Mouse (Mus musculus): ENCODE measurements around the gene Nrd1. TPM values are rescaled to one million over a fixed set of nuclear protein-coding genes. Genes with fewer than 3 reads are reported as not detected.

Nrd1 gene
- polyA plus RNA-seq, 1 experiment from 2014 or later, result 65.1 TPM

- ATAC-seq (ENCODE audit: low FRiP score, low TSS enrichment), result no peak
- Histone ChIP-seq H3K4me3 (ENCODE audit: low read length) (no peak overlapping the region), H3K27me3 (ENCODE audit: insufficient read depth, low read length) (no peaks in the 10 kb centered on the region), H3K4me1 (ENCODE audit: insufficient read depth, low read length) (no peaks in the 10 kb centered on the region; the same call in 1 of the 2 replicates), H3K9me3 (ENCODE audit: low read length) (no peaks in the 10 kb centered on the region), H3K27ac (ENCODE audit: low read length) (no peak overlapping the region), H3K4me2 (replicated peaks; ENCODE audit: low read depth, low read length) (no peak overlapping the region), H3K36me3 (ENCODE audit: insufficient read depth, low read length) (peaks cover 5% of the 10 kb centered on the region; the same call in 1 of the 2 replicates), H3K9ac (replicated peaks; ENCODE audit: low read length) (no peak overlapping the region)
- WGBS, result 81% methylated on average over 3 of the region's 3 CpGs
Measured at GRCm38 (mm10) chr4:109106034-109106433, 105.6 kb downstream of the Nrd1 start.

- H3K27ac ChIP-seq (ENCODE audit: low read length), result no peak overlapping the region
- H3K36me3 ChIP-seq (ENCODE audit: insufficient read depth, low read length), result 0 out of 2 replicates have a peak, but pooled peaks cover under 1% of the 10 kb centered on the region
- no peaks in the 10 kb centered on the region for H3K27me3 ChIP-seq (ENCODE audit: insufficient read depth, low read length)
- no peak overlapping the region for H3K9ac ChIP-seq (replicated peaks; ENCODE audit: low read length)
- H3K4me1 ChIP-seq (ENCODE audit: insufficient read depth, low read length), result no peaks in the 10 kb centered on the region; the same call in 1 of the 2 replicates
- no peaks in the 10 kb centered on the region for H3K9me3 ChIP-seq (ENCODE audit: low read length)
- no peak overlapping the region for H3K4me2 ChIP-seq (replicated peaks; ENCODE audit: low read depth, low read length)
- no peak for ATAC-seq (ENCODE audit: low FRiP score, low TSS enrichment)
- H3K4me3 ChIP-seq (ENCODE audit: low read length), result no peak overlapping the region
Measured at GRCm38 (mm10) chr4:109106594-109106993, 106.1 kb downstream of the Nrd1 start.

DNA sequence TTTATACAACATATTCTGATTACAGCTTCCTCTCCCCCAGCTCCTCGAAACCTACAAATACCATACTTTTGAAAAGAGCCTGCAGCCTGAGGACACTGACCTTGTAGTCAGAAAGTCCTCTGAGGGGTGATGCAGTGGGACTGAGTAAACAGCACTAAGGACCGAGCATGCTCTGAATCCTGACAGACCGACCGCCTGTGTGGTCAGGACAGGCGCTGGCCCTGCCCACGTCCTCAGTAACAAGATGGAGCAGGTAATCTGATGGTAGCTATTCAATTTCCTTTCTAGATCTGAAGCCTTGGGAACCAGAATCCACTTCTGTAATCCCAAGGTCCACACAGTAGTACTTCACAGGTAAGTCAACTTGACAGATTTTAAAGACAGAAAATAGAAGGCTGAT is 108.6 kb downstream of the Nrd1 start:
- H3K4me3 ChIP-seq (ENCODE audit: low read length), result no peak overlapping the region
- no peak overlapping the region for H3K9ac ChIP-seq (replicated peaks; ENCODE audit: low read length)
- H3K36me3 ChIP-seq (ENCODE audit: insufficient read depth, low read length), result no peaks in the 10 kb centered on the region
- H3K4me2 ChIP-seq (replicated peaks; ENCODE audit: low read depth, low read length), result no peak overlapping the region
- WGBS, result 84% methylated on average over 6 of the region's 6 CpGs
- H3K27me3 ChIP-seq (ENCODE audit: insufficient read depth, low read length), result no peaks in the 10 kb centered on the region
- H3K9me3 ChIP-seq (ENCODE audit: low read length), result no peaks in the 10 kb centered on the region
- no peak for ATAC-seq (ENCODE audit: low FRiP score, low TSS enrichment)
- H3K27ac ChIP-seq (ENCODE audit: low read length), result no peak overlapping the region
- H3K4me1 ChIP-seq (ENCODE audit: insufficient read depth, low read length), result no peaks in the 10 kb centered on the region

GRCm38 (mm10) chr4:109109686-109110085 is 109.2 kb downstream of the Nrd1 start:
- Histone ChIP-seq H3K4me3 (ENCODE audit: low read length) (no peak overlapping the region), H3K4me1 (ENCODE audit: insufficient read depth, low read length) (no peaks in the 10 kb centered on the region), H3K9ac (replicated peaks; ENCODE audit: low read length) (no peak overlapping the region), H3K9me3 (ENCODE audit: low read length) (no peaks in the 10 kb centered on the region), H3K36me3 (ENCODE audit: insufficient read depth, low read length) (no peaks in the 10 kb centered on the region), H3K27ac (ENCODE audit: low read length) (no peak overlapping the region), H3K4me2 (replicated peaks; ENCODE audit: low read depth, low read length) (no peak overlapping the region), H3K27me3 (ENCODE audit: insufficient read depth, low read length) (no peaks in the 10 kb centered on the region)
- ATAC-seq (ENCODE audit: low FRiP score, low TSS enrichment), result no peak
- 83% methylated on average over 10 of the region's 10 CpGs for WGBS

- WGBS, result 94% methylated on average over 2 of the region's 2 CpGs
- H3K9ac ChIP-seq (replicated peaks; ENCODE audit: low read length), result no peak overlapping the region
- H3K27me3 ChIP-seq (ENCODE audit: insufficient read depth, low read length), result no peaks in the 10 kb centered on the region
- H3K9me3 ChIP-seq (ENCODE audit: low read length), result no peaks in the 10 kb centered on the region
- 0 out of 2 replicates have a peak, but pooled peaks cover 4% of the 10 kb centered on the region for H3K4me1 ChIP-seq (ENCODE audit: insufficient read depth, low read length)
- H3K27ac ChIP-seq (ENCODE audit: low read length), result no peak overlapping the region
- no peaks in the 10 kb centered on the region for H3K36me3 ChIP-seq (ENCODE audit: insufficient read depth, low read length)
- no peak overlapping the region for H3K4me3 ChIP-seq (ENCODE audit: low read length)
- no peak for ATAC-seq (ENCODE audit: low FRiP score, low TSS enrichment)
- no peak overlapping the region for H3K4me2 ChIP-seq (replicated peaks; ENCODE audit: low read depth, low read length)
Measured at GRCm38 (mm10) chr4:109110978-109111377, 110.5 kb downstream of the Nrd1 start.

MicroRNAs encoded within 50 kb of the gene (microRNA counts, 519-probe panel; counts per million panel counts)
- microRNA mmu-miR-761, result 1,068 counts per million, percentile 38 among the panel's probes with 10 or more counts

Small RNAs within 50 kb of the gene (microRNA-seq; reads per million reads assigned to microRNA genes)
- not detected for gene Mir761

Other genes with a start within 250 kb of the Nrd1 start
- 2.8 and 3.4 TPM in 2 replicates for gene Zfyve9, start 219.9 kb upstream of the Nrd1 start, polyA plus RNA-seq (2015; fragmentation: Nextera tagmentation; extraction: Ambion mirVana)
- gene Btf3l4, start 167.0 kb upstream of the Nrd1 start, polyA plus RNA-seq (2015; fragmentation: Nextera tagmentation; extraction: Ambion mirVana), result 139 and 146 TPM in 2 replicates
- gene Txndc12, start 166.1 kb upstream of the Nrd1 start, polyA plus RNA-seq (2015; fragmentation: Nextera tagmentation; extraction: Ambion mirVana), result 104 and 108 TPM in 2 replicates
- 65.4 and 67.5 TPM in 2 replicates for gene Kti12, start 152.9 kb upstream of the Nrd1 start, polyA plus RNA-seq (2015; fragmentation: Nextera tagmentation; extraction: Ambion mirVana)
- gene A730015C16Rik, start 152.0 kb upstream of the Nrd1 start, polyA plus RNA-seq (2015; fragmentation: Nextera tagmentation; extraction: Ambion mirVana), result 1.1 and 1.4 TPM in 2 replicates
- 23.9 and 26.9 TPM in 2 replicates for gene Rab3b, start 121.6 kb upstream of the Nrd1 start, polyA plus RNA-seq (2015; fragmentation: Nextera tagmentation; extraction: Ambion mirVana)
- 75.7 and 77.6 TPM in 2 replicates for gene Osbpl9, start 201.6 kb downstream of the Nrd1 start, polyA plus RNA-seq (2015; fragmentation: Nextera tagmentation; extraction: Ambion mirVana)
- gene Calr4, start 233.8 kb downstream of the Nrd1 start, polyA plus RNA-seq (2015; fragmentation: Nextera tagmentation; extraction: Ambion mirVana), result 0.18 and 0.54 TPM in 2 replicates

Data from kidney, embryonic 16.5 days (tissue).